In genomic region chr7:135622241-135622640, GRCm38 (mm10) we compare ENCODE assay signal across 18 mouse cellular contexts.
DNase-seq lines count a peak whose midpoint lies in the region; ATAC-seq lines count a peak whose summit lies in the region.
"Had no signal": no experiment of that assay in that cellular context is flagged by ENCODE, and none has a peak within 500 bp of the region (broad histone marks: within the 10 kb centered on the region; RNA-seq: fewer than 3 reads in every experiment).

No protein-coding gene starts in this region.

- intact Hi-C loops in left cerebral cortex, postnatal 4 days (cut with DNase I) = no loop called here
- intact Hi-C loops in left cerebral cortex, postnatal 36 days (cut with DNase I) = no loop called here

- peak; percentile 30 for DNase-seq in cerebellum, adult 18-20 months
- DNase-seq in cerebellum, postnatal 4 days (ENCODE audit: low spot score in 2 of 2) = no peak
- DNase-seq in left cerebral cortex, postnatal 4 days = peak; percentile 41
- DNase-seq in left cerebral cortex, postnatal 36 days (ENCODE audit: low spot score in 2 of 2) = no peak
- DNase-seq in cerebellum, postnatal 10 days = peak; percentile 65 to 74
- DNase-seq in right cerebral cortex, postnatal 14 days = no peak
- DNase-seq: adrenal gland, postnatal 10 days; forebrain, postnatal 0 days; heart, postnatal 10 days; kidney, adult 9 months; kidney, postnatal 10 days; layer of hippocampus, postnatal 36 days; lung, postnatal 36 days; retina, postnatal 1 day; right cerebral cortex, postnatal 25 days; thymus, postnatal 14 days had no signal

- peak; percentile 15 to 22; a peak in 1 of 4 replicates for ATAC-seq in hematopoietic stem cell, adult 5-6 weeks (replicated peaks in 1 of 2; ENCODE audit: insufficient read depth in 1 of 2, low FRiP score in 2 of 2, low TSS enrichment in 1 of 2, low read depth in 1 of 2, poor library complexity in 2 of 2, severe bottlenecking in 2 of 2)
- ATAC-seq: forebrain, postnatal 0 days; intestine, postnatal 0 days had no signal

Comparison
In these comparisons a context has a peak if more than half of its experiments do, and no peak if none do; other contexts are left out.
1. DNase-seq: peak in cerebellum, adult 18-20 months (2 of 2), left cerebral cortex, postnatal 4 days (single experiment) and cerebellum, postnatal 10 days (2 of 2); none in cerebellum, postnatal 4 days (0 of 2), left cerebral cortex, postnatal 36 days (0 of 2) and right cerebral cortex, postnatal 14 days (single experiment).